Mouse (Mus musculus) adrenal gland, adult (tissue): ENCODE data around the gene Slc25a44.

Experiments used
- DNase-seq, 2 experiments: peaks; one replicate each; pipeline ENCODE4 v3.0.0; 2022 to 2023; ENCODE audit warnings: low spot score in 1 of 2; ENCODE audit not compliant: inconsistent age in 2 of 2

The Slc25a44 gene

GRCm38 (mm10) chr3:88424605-88425329 lies at the start of gene Slc25a44:
TSS of gene Slc25a44 (minus strand) at chr3:88425139.
- DNase-seq, result peak; percentile 95 to 98

- no peak for DNase-seq
Measured at GRCm38 (mm10) chr3:88473571-88473970, 48.6 kb upstream of the Slc25a44 start.

DNA sequence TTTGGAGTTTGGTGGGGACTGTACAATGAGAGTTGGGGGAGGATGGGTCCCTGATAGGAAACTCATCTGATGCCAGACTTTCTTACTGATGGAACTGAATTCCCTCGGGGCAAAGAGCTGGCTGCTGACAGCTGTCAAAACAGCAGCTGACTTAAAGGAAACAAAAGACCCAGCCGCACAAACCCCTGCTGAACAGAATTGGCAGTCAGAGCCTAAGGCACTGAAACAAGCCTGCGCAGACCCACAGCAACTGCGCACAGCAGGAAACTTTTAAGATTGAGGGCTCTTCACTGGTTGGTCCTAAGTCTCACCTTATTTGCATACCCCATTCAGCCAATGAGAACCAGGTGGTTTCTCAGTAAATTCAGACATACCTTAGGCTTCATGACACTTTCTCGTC lies 48.1 kb upstream of the Slc25a44 start:
- DNase-seq, result no peak

DNA sequence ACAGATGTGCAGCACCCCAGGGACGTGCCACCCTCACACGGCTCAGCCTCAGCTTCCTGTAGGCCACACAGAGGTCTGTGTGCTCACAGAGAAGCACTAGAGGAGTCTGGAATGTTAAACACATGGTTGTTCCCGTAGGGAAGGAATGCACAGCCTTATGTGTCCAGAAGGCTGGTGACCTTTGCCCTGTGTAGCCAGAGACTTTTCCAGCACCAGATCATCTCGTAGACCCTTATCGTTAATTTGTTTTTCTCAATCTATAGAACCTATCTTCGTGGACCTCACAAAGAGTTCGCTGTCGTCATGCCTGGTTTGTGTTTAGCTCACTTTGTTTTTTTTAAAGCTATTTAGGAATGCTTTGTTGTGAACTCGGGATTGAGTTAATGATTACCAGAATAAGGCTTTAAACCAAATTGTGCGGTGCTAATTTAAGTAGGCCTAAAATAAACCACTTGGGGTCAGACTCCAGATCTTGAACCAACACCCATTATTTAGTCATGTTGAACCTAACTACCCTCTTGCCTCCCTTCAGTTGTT lies 46.1 kb upstream of the Slc25a44 start:
- DNase-seq, result no peak

DNA sequence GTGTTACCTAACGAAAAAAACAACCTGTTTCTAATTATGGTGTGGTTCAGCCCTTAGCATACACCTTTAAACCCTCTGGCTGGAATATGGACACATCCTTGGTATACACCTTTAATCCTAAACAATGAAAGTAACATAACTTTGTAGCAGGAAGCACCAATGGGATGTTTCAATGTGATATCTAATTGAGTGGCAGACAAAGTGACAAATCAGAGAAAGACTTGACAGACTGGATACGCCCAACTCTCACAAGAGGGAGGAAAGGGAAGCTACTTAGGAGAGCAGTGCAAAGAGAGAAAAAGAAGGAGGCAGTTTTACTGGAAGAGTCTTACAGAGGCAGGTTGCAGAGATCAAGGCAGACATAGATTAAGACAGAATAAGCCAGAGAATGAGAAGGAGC lies 44.5 kb upstream of the Slc25a44 start:
- no peak for DNase-seq

- DNase-seq, result peak; percentile 86 to 96
Measured at GRCm38 (mm10) chr3:88467116-88467824, 42.3 kb upstream of the Slc25a44 start.

- DNase-seq, result peak in 1 of 2 experiments; percentile 77
Measured at GRCm38 (mm10) chr3:88465127-88465526, 40.2 kb upstream of the Slc25a44 start.

GRCm38 (mm10) chr3:88464425-88464824 lies 39.5 kb upstream of the Slc25a44 start:
- peak in 1 of 2 experiments; percentile 76 for DNase-seq

- DNase-seq, result no peak
Measured at GRCm38 (mm10) chr3:88460983-88461696, 36.2 kb upstream of the Slc25a44 start, which contains the start of gene Sema4a. TSS of gene Sema4a (minus strand) at chr3:88461182.

GRCm38 (mm10) chr3:88460029-88460428 lies 35.1 kb upstream of the Slc25a44 start:
- DNase-seq, result no peak

DNA sequence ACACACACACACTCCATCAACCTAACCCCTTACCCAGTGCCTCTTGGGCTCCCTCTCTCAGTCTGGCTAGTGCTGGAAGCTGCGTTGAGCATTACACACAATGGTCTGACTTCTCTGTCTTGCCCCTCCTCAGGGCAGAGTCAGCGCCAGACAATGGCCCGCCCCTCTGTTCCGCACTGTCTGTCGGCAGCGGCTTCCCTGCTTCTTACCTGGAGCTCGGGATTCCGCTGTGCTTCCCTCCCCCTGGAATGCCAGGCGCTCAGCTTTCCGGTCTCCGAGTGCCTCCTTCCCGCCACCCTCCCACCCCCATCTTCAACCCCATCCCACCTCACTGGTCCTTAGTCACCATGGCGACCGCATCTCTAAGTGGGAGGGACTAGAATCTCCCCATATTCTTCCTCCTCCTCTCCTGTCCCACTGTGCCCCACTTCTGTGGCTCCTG lies 33.9 kb upstream of the Slc25a44 start:
- DNase-seq, result no peak

GRCm38 (mm10) chr3:88456746-88457532 lies 32.0 kb upstream of the Slc25a44 start:
- DNase-seq, result peak; percentile 53 to 79

- DNase-seq, result no peak
Measured at GRCm38 (mm10) chr3:88456313-88456712, 31.4 kb upstream of the Slc25a44 start.

- no peak for DNase-seq
Measured at GRCm38 (mm10) chr3:88455588-88456264, 30.8 kb upstream of the Slc25a44 start.

- no peak for DNase-seq
Measured at GRCm38 (mm10) chr3:88454762-88455587, 30.0 kb upstream of the Slc25a44 start.

DNA sequence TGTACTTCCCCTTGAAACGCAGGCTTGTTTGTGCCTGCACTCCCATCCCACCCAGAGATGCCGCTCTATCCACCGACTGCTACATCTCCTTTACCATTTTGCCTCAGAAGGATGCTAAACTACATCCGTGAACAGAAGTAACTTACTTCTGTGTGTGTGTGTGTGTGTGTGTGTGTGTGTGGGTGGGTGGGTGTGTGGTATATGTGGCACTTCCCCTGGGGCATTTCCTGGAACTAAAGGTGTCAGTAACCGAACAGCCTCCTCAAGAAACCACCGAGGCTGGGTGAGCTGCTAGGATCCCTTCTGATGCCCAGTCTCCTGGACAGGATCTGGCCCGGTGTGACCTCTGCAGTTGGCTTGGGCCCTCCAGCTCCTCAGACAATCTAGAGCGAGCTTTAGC lies 29.0 kb upstream of the Slc25a44 start:
- no peak for DNase-seq

DNA sequence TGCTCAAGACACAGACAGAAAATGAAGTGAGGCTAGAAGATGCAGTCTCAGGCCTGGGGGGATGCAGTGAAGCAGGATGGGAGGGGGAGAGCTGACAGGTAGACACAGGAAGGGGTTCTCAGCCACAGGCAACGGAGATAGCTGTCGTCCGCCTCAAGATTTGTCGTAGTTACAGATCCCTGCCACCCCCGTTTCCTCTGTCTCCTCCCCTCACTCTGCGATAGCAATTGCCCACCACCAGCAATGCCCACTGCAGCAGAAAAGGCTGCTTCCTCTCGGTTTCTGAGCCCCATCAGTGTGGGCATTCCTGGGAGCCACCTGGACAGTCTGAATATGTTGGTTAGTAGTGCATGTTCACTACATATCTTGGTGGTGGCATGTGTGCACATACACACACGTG lies 28.4 kb upstream of the Slc25a44 start:
- DNase-seq, result no peak

- DNase-seq, result no peak
Measured at GRCm38 (mm10) chr3:88452716-88453115, 27.8 kb upstream of the Slc25a44 start.

- no peak for DNase-seq
Measured at GRCm38 (mm10) chr3:88452246-88452645, 27.3 kb upstream of the Slc25a44 start.
